ENCODE assay signal across 11 mouse cellular contexts in genomic region chr3:68574097-68574496, GRCm38 (mm10).
A peak's percentile ranks its signal among the peaks of the same experiment; 100 is the strongest.
DNase-seq lines count a peak whose midpoint lies in the region; ATAC-seq and TF ChIP-seq lines count a peak whose summit lies in the region.
"Had no signal": no experiment of that assay in that cellular context is flagged by ENCODE, and none has a peak within 500 bp of the region (broad histone marks: within the 10 kb centered on the region; RNA-seq: fewer than 3 reads in every experiment).

No protein-coding gene starts in this region.

- no peak for TF ChIP-seq CTCF in layer of hippocampus, adult 2 months (conservative IDR thresholded peaks at IDR 0.05)
- no peak for TF ChIP-seq CTCF in midbrain, postnatal 0 days (IDR thresholded peaks at IDR 0.05)

- WGBS in embryonic facial prominence, embryonic 14.5 days = 52% methylated on average over 6 of the region's 8 CpGs
- WGBS in hindbrain, embryonic 11.5 days = 58% methylated on average over 5 of the region's 8 CpGs
- 14% methylated on average over 6 of the region's 8 CpGs for WGBS in midbrain, postnatal 0 days

- no peaks in the 10 kb centered on the region for H3K27me3 ChIP-seq in embryonic facial prominence, embryonic 14.5 days (replicated peaks; ENCODE audit: control insufficient read depth, insufficient read depth, low read length)
- no peaks in the 10 kb centered on the region for H3K27me3 ChIP-seq in hindbrain, embryonic 11.5 days (ENCODE audit: control insufficient read depth, insufficient read depth, low read length)
- H3K27me3 ChIP-seq in midbrain, postnatal 0 days (ENCODE audit: insufficient read depth, low read length) = no peaks in the 10 kb centered on the region

- peak overlapping the region; percentile 99 for H3K27ac ChIP-seq in layer of hippocampus, adult 2 months
- no peak overlapping the region for H3K27ac ChIP-seq in embryonic facial prominence, embryonic 14.5 days (replicated peaks; ENCODE audit: low read depth, low read length)
- H3K27ac ChIP-seq in hindbrain, embryonic 11.5 days (ENCODE audit: low read depth, low read length) = no peak overlapping the region
- peak overlapping the region; percentile 98 for H3K27ac ChIP-seq in midbrain, postnatal 0 days (ENCODE audit: low read depth, low read length)

- no peaks in the 10 kb centered on the region for H3K36me3 ChIP-seq in embryonic facial prominence, embryonic 14.5 days (ENCODE audit: control insufficient read depth, insufficient read depth, low read length)
- H3K36me3 ChIP-seq in hindbrain, embryonic 11.5 days (ENCODE audit: control insufficient read depth, insufficient read depth, low read length) = no peaks in the 10 kb centered on the region
- no peaks in the 10 kb centered on the region for H3K36me3 ChIP-seq in midbrain, postnatal 0 days (ENCODE audit: insufficient read depth, low read length)

- no peak for DNase-seq in layer of hippocampus, adult 2 months (ENCODE audit: low spot score in 2 of 2)
- DNase-seq in layer of hippocampus, adult 9-11 months = no peak
- DNase-seq in embryonic facial prominence, embryonic 14.5 days (ENCODE audit: low spot score) = no peak
- DNase-seq in hindbrain, embryonic 11.5 days (ENCODE audit: low spot score) = no peak
- no peak for DNase-seq in midbrain, postnatal 0 days (ENCODE audit: low spot score)
- no peak for DNase-seq in right cerebral cortex, postnatal 10 days (ENCODE audit: low spot score in 2 of 2)
- DNase-seq in layer of hippocampus, adult 8-10 months (ENCODE audit: low spot score in 2 of 2) = no peak
- DNase-seq: heart, postnatal 14 days; lung, adult 2 months; right cerebral cortex, postnatal 14 days had no signal

- peak overlapping the region; percentile 75 for H3K4me3 ChIP-seq in layer of hippocampus, adult 2 months
- H3K4me3 ChIP-seq in embryonic facial prominence, embryonic 14.5 days (ENCODE audit: low read depth, low read length) = no peak overlapping the region
- H3K4me3 ChIP-seq in hindbrain, embryonic 11.5 days (ENCODE audit: low read depth, low read length) = peak overlapping the region; percentile 38
- H3K4me3 ChIP-seq in midbrain, postnatal 0 days (ENCODE audit: low read depth, low read length) = peak overlapping the region; percentile 57

- H3K9me3 ChIP-seq in embryonic facial prominence, embryonic 14.5 days (ENCODE audit: control insufficient read depth, low read length) = no peaks in the 10 kb centered on the region
- H3K9me3 ChIP-seq in hindbrain, embryonic 11.5 days (ENCODE audit: control insufficient read depth, low read length) = no peaks in the 10 kb centered on the region
- no peaks in the 10 kb centered on the region for H3K9me3 ChIP-seq in midbrain, postnatal 0 days (ENCODE audit: low read length)

- peaks cover 15% of the 10 kb centered on the region for H3K4me1 ChIP-seq in embryonic facial prominence, embryonic 14.5 days (ENCODE audit: control insufficient read depth, insufficient read depth, low read length)
- H3K4me1 ChIP-seq in hindbrain, embryonic 11.5 days (replicated peaks; ENCODE audit: control insufficient read depth, insufficient read depth, low read length) = no peaks in the 10 kb centered on the region; the same call in 1 of the 2 replicates
- H3K4me1 ChIP-seq in midbrain, postnatal 0 days (ENCODE audit: insufficient read depth, low read length) = peaks cover 19% of the 10 kb centered on the region

- H3K4me2 ChIP-seq in embryonic facial prominence, embryonic 14.5 days (ENCODE audit: low read depth, low read length) = 0 out of 2 replicates have a peak overlapping the region, but pooled peaks have one; percentile 13
- H3K4me2 ChIP-seq in hindbrain, embryonic 11.5 days (replicated peaks; ENCODE audit: low read depth, low read length) = peak overlapping the region; percentile 53; the same call in 1 of the 2 replicates
- H3K4me2 ChIP-seq in midbrain, postnatal 0 days (ENCODE audit: low read depth, low read length, poor library complexity, severe bottlenecking) = peak overlapping the region; percentile 54

- H3K9ac ChIP-seq in embryonic facial prominence, embryonic 14.5 days (ENCODE audit: low read depth, low read length) = no peak overlapping the region
- H3K9ac ChIP-seq in hindbrain, embryonic 11.5 days (ENCODE audit: low read depth, low read length) = peak overlapping the region; percentile 38; the same call in 1 of the 2 replicates
- peak overlapping the region; percentile 89 for H3K9ac ChIP-seq in midbrain, postnatal 0 days (replicated peaks; ENCODE audit: low read length, poor library complexity, severe bottlenecking)

- no peak for ATAC-seq in embryonic facial prominence, embryonic 14.5 days (ENCODE audit: low read depth)
- no peak for ATAC-seq in hindbrain, embryonic 11.5 days (ENCODE audit: low FRiP score)
- ATAC-seq in midbrain, postnatal 0 days (ENCODE audit: low FRiP score) = no peak
- ATAC-seq in megakaryocyte progenitor cell, adult 5-6 weeks (replicated peaks; ENCODE audit: poor library complexity) = no peak

Comparison
In these comparisons a context has a peak if more than half of its experiments do, and no peak if none do; other contexts are left out.
1. H3K27ac ChIP-seq: peak in layer of hippocampus, adult 2 months (single experiment) and midbrain, postnatal 0 days (single experiment); none in embryonic facial prominence, embryonic 14.5 days (single experiment) and hindbrain, embryonic 11.5 days (single experiment).
2. Peak in every context shown above with its lines, with median percentiles within 50 percentile points of each other: H3K4me2 ChIP-seq.